Mouse (Mus musculus) cerebellum, postnatal 10 days (tissue): Measurements from ENCODE around the gene Eif6.

Source experiments
- DNase-seq, 2 experiments: peaks; one replicate each; pipeline ENCODE4 v3.0.0; 2021; ENCODE audit warnings: mixed read lengths in 2 of 2

The Eif6 gene

DNA sequence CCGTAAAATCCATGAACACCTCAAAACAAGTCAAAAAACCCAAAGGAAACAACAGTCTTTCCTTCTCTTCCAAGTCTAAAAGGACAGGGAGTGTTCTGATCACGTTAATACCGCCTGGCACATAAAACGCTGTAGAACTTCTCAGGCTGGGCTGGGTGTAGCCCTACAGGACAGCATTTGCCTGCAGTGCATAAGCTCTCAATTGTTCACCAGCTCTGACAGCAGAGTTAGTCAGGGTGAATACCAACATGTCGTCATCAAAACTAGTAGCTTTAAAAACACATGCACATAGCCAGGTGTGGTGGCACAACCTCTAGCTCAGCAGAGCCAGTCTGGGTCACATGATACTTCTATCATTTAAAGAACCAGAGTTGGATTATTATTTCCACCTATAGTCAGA is 5.9 kb downstream of the Eif6 start:
- DNase-seq, result peak in 1 of 2 experiments; percentile 11

- DNase-seq, result peak; percentile 64 to 68
Observed at GRCm38 (mm10) chr2:155819449-155820251, 7.1 kb downstream of the Eif6 start.

DNA sequence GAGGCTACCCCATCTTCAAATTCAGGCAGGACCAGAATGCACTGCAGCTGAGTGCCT is 7.5 kb downstream of the Eif6 start, which contains the start of gene BC029722:
Gene BC029722 (minus strand): TSS at position 35 of the 57 bp plus-strand sequence.
- no peak for DNase-seq

- DNase-seq, result peak; percentile 91 to 95
Observed at GRCm38 (mm10) chr2:155818596-155819391, 7.9 kb downstream of the Eif6 start.

DNA sequence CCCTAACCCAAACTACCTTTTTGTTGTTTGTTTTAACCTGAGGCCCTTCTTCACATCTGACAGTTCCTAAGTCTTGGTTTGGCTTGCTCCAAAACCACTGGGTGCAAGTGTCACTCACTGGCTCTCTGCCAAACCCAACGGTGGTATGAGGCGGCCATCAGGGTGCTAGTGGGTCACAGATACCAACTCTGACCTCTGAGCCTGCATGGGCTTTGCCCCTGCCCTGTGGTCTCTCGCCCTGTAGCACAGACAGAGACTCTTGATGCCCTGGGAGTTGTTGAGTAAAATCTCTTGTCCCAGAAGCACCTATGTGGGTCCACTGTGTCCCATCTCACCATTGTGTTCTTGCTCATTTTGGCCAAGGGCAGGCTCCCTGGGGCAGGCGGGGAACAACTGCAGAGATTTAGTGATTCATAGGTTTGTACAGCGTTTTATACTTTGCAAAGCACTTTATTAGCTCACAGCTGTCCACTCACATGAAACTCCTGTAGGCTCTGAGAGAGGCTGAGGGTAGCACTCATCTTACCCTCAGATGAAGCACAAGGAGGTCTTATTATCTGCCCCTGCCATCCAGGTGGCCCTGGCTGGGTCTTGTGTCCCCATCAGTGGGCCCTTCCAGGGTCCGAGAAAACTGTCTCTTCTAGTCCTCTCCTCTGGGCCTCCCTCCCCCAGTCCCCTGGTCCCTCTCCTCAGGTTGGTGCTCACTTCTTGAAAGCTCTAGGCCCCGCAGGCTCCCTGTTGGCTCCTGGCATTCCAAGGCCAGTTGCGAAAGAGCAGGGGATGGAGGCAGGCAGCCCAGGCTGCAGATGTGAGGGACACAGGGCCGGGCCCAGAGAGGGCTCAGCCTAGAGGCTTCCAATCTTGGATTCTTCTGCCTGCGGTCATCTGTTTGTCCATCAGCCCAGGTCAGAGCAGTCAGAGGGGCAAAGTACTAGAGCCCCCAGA is 9.2 kb downstream of the Eif6 start:
- peak; percentile 53 to 64 for DNase-seq

DNA sequence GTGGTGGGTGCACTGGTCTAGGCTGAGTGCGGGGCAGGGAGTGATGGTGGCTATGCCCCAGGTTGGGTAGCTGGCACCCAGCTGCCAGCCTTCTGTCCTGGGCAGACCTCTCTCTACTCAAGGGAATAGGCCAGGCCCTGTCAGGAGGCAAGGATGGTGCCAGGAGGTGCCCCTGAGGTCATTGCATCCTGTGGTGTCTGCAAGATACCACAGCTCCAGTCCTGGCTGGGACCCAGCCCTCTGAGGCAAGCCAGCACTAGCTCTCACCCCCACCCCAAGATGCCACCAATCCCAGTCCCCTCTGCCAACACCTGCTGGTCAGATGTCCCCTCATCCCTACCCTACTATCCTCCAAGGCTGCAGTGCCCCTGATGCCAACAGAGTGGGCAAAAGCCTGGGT is 10.5 kb downstream of the Eif6 start:
- DNase-seq, result peak; percentile 77 to 81

- peak; percentile 32 to 44 for DNase-seq
Observed at GRCm38 (mm10) chr2:155814829-155815228, 11.9 kb downstream of the Eif6 start.

DNA sequence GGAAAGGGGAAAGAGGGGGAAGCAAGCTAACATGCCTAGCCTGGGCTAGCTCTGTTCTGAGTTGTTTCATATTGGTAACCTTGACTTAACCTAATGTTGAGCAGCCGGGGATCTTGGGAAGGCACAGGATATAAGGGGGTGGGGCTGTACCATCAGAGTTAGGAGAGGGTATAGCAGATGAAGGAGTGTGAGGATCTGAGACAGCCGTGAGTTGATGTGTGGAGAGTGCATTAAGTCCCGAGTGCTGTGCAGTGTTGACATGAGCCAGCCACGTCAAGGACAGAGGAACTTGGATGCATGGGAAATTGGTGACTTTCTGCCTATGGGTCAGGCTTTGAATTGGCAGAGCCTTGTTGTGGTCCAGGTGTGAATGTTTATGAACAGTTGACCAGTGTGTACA is 14.1 kb downstream of the Eif6 start:
- no peak for DNase-seq

- peak; percentile 94 to 97 for DNase-seq
Observed at GRCm38 (mm10) chr2:155811821-155812396, 14.8 kb downstream of the Eif6 start.

GRCm38 (mm10) chr2:155809620-155810019 is 17.1 kb downstream of the Eif6 start:
- DNase-seq, result no peak

GRCm38 (mm10) chr2:155807408-155807807 is 19.3 kb downstream of the Eif6 start:
- DNase-seq, result peak; percentile 51 to 60

- DNase-seq, result peak; percentile 88 to 90
Observed at GRCm38 (mm10) chr2:155806548-155806947, 20.2 kb downstream of the Eif6 start.

GRCm38 (mm10) chr2:155805925-155806255 is 20.8 kb downstream of the Eif6 start:
- DNase-seq, result peak in 1 of 2 experiments; percentile 41

GRCm38 (mm10) chr2:155805231-155805924 is 21.3 kb downstream of the Eif6 start:
- peak; percentile 99 for DNase-seq

DNA sequence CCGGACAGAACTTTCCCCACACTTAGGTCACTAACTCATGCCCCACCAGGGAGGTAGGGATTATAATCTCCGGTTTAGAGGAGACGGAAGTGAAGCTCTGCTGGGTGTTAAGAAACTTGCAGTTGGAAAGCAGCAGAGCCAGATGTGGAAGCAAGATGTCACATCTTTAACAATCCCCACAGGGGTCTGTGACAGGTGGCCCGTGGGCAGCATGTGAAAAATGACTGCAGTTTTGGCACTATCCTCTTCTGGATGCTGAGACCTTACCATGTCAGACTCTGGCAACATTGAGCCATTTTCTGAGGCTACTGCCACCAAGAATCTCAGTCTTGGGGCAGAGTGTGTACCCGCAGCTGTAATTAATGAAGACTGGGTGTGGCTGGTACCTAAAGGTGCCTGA is 22.7 kb downstream of the Eif6 start:
- peak; percentile 54 for DNase-seq

GRCm38 (mm10) chr2:155802761-155803160 is 24.0 kb downstream of the Eif6 start:
- DNase-seq, result peak; percentile 67 to 71

DNA sequence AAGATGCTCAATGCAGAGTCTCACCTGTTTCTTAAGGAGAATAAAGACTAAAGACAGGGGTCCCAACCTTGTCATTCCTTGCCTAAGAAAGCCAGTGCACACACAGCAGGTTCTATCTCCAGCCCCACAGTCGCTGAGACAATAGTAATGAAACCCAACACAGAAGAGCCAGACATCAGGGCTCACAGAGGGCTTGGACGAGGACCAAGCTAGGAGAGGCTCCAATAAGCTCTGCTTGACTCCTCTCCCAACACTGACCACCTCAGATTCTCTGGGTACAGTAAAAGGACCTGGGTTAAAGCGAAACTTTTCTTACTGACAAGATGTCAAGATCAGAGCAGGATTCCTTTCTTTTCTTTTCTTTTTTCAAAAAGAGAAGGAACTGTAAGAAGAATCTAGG is 28.1 kb downstream of the Eif6 start:
- DNase-seq, result peak in 1 of 2 experiments; percentile 59

DNA sequence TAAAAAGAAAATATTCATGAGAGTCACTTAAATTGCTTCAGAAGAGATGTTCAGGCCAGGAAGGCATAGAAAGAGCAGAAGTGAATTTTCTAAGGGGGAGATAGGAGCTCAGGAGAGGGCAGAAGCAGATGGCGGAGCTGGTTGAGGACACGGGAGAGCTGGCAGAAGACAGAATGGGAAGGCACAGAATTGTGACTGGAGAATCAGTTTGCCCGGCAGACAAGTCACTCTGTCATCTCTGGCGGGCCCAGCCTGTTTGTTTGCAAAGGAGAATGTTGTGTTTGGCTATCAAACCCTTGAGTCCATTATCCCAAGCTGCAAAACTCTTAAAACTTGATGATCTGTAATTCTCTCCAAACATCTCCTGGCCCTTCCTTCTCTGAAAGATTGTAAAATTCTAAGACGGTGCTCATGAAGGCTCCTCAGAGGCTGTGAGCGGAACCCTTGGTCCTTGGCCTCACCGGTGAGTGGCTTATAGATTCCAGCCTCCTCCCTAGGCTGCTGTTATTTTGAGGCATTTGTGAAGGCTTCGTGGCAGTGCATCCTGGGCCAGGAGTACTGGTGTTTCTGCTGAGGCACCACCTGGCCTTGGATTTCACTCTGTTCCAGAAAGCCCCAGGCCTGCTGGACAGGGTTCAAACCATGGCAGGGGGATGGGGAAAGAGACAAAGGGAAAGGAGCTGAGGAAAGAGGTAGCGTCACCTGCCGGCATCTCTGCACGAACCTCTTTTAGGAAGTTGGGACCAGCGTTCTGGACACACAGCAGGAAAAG is 31.9 kb downstream of the Eif6 start:
- DNase-seq, result peak; percentile 99

DNA sequence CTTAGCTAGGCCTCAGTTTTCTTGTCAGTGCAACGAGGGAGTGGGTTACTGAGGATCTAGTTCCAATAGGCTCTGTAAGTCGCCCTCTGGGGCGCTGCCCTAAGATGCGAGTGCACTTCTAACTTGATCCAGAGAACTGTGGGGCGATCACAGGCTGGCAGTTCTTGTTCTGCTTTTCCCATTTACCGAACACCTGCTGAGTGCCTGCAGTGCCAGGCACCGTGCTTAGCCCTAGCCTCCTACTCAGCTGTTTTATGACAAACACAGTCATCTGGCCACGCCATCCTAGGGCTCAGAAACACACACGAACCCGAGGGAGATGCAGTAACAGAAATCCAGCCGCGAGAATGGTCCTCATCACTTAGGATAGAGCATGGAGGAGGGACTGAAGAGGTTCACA is 33.8 kb downstream of the Eif6 start:
- peak in 1 of 2 experiments; percentile 53 for DNase-seq

DNA sequence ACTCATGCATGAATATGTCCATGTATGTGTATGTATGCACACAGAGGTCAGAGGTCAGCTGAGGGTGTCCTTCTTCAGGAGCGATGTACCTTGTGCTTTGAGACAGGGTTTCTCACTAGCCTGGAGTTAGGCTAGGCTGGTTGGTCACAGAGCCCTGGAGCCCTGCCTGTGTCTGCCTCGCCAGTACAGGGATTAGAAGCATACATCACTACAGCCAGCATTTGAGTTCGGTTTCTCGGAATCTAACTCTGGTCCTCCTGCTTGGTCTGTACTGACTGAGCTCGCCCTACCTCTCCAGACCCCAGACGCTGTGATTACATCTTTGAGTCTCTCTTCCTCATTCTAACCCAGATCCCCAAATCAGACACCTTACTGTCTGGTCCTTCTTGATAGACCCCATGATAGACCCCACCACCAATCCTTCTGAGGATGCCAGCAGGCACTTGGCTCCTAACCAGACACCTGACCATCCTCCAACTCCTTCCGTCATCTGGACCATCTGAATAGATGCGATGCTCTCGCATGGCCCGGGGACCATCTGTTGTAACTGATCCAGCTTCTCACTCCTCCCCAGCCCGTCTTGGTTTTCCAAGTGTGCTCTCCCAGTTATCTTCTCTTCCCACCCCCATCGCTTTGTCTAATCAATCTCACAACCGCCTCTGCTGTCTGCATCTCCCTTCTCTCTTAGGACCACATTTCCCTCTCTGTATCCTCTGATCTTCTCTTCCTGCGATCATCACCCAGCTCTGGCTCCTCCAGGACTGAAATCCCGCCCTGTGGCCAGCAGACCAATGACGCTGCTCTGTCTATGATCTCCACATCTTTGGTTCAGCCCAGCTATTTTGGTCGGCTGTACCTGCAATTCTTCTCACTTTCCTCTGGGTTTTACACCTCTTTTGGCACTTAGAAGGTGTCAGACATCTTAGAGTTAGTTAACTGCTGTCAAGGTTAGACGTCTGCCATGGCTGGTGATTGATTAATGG is 38.5 kb downstream of the Eif6 start:
- peak; percentile 88 to 91 for DNase-seq
